ENCODE assay signal across 34 mouse cellular contexts in the genomic region with DNA sequence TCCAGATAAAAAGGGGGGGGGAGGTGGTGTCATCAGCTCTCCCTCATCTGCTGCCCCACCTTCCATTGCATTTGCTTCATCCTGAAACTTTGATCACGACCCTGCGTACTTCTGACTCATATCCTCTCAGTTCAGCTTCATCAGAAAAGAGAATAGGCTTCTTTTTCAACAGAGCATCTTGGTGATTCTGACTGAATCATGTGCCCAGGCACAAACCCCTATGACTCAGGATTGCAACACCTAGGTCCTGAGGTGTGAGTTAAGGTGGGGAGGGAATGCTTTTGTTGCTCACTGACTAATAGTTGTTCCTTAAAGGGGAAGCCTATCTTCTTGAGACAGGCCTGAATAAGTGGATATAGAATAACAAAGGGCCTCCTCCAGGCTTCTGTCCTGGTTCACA.
DNase-seq lines count a peak whose midpoint lies in the region; ATAC-seq and TF ChIP-seq lines count a peak whose summit lies in the region.
"Had no signal": no experiment of that assay in that cellular context is flagged by ENCODE, and none has a peak within 500 bp of the region (broad histone marks: within the 10 kb centered on the region; RNA-seq: fewer than 3 reads in every experiment).

No protein-coding gene starts in this region.

- H3K27ac ChIP-seq in stomach, embryonic 16.5 days (ENCODE audit: low read length) = peak overlapping the region; percentile 60; the same call in 1 of the 2 replicates
- H3K27ac ChIP-seq in midbrain, embryonic 13.5 days = no peak overlapping the region
- H3K27ac ChIP-seq: embryonic facial prominence, embryonic 13.5 days; forebrain, embryonic 12.5 days; heart, embryonic 10.5 days; heart, embryonic 15.5 days; hindbrain, embryonic 13.5 days; left cerebral cortex, adult 2 months; limb, embryonic 12.5 days; liver, embryonic 15.5 days; midbrain, embryonic 10.5 days; neural tube, embryonic 12.5 days had no signal

- 80% methylated on average over 2 of the region's 2 CpGs for WGBS in stomach, embryonic 16.5 days
- WGBS in midbrain, embryonic 13.5 days = 82% methylated on average over 2 of the region's 2 CpGs

- no peak overlapping the region for H3ac ChIP-seq in C2C12 (ENCODE audit: control insufficient read depth, insufficient read length, low read depth)

- H3K9ac ChIP-seq in stomach, embryonic 16.5 days (ENCODE audit: low read length) = no peak overlapping the region
- no peak overlapping the region for H3K9ac ChIP-seq in midbrain, embryonic 13.5 days (replicated peaks)
- H3K9ac ChIP-seq: embryonic facial prominence, embryonic 13.5 days; forebrain, embryonic 12.5 days; forebrain, postnatal 0 days; heart, embryonic 15.5 days; hindbrain, embryonic 13.5 days; limb, embryonic 12.5 days; liver, embryonic 15.5 days; lung, embryonic 14.5 days; neural tube, embryonic 12.5 days had no signal

- no peaks in the 10 kb centered on the region for H3K27me3 ChIP-seq in C2C12 (ENCODE audit: control insufficient read depth, insufficient read depth, insufficient read length)
- H3K27me3 ChIP-seq in stomach, embryonic 16.5 days (ENCODE audit: control insufficient read depth, insufficient read depth, low read length) = no peaks in the 10 kb centered on the region
- no peaks in the 10 kb centered on the region for H3K27me3 ChIP-seq in midbrain, embryonic 13.5 days
- H3K27me3 ChIP-seq: CH12.LX; embryonic facial prominence, embryonic 13.5 days; forebrain, embryonic 12.5 days; heart, embryonic 15.5 days; hindbrain, embryonic 13.5 days; limb, embryonic 12.5 days; liver, embryonic 15.5 days; neural tube, embryonic 12.5 days had no signal

- no peak overlapping the region for H3K4me3 ChIP-seq in C2C12 (ENCODE audit: insufficient read depth, poor library complexity, severe bottlenecking)
- H3K4me3 ChIP-seq in stomach, embryonic 16.5 days (replicated peaks; ENCODE audit: low read length) = no peak overlapping the region
- no peak overlapping the region for H3K4me3 ChIP-seq in midbrain, embryonic 13.5 days (replicated peaks)
- H3K4me3 ChIP-seq: embryonic facial prominence, embryonic 13.5 days; erythroblast, embryonic 14.5 days; forebrain, embryonic 12.5 days; heart, embryonic 10.5 days; heart, embryonic 15.5 days; hindbrain, embryonic 13.5 days; left cerebral cortex, adult 2 months; limb, embryonic 12.5 days; liver, embryonic 15.5 days; midbrain, embryonic 10.5 days; neural tube, embryonic 12.5 days had no signal

- H3K36me3 ChIP-seq in C2C12 (ENCODE audit: control insufficient read depth, insufficient read depth) = no peaks in the 10 kb centered on the region
- H3K36me3 ChIP-seq in stomach, embryonic 16.5 days (ENCODE audit: control insufficient read depth, insufficient read depth, low read length) = no peaks in the 10 kb centered on the region
- no peaks in the 10 kb centered on the region for H3K36me3 ChIP-seq in midbrain, embryonic 13.5 days
- H3K36me3 ChIP-seq: embryonic facial prominence, embryonic 13.5 days; forebrain, embryonic 12.5 days; heart, embryonic 10.5 days; heart, embryonic 15.5 days; hindbrain, embryonic 13.5 days; limb, embryonic 12.5 days; liver, embryonic 15.5 days; midbrain, embryonic 10.5 days; neural tube, embryonic 12.5 days had no signal

- no peaks in the 10 kb centered on the region for H3K4me1 ChIP-seq in stomach, embryonic 16.5 days (ENCODE audit: control insufficient read depth, insufficient read depth, low read length)
- no peaks in the 10 kb centered on the region for H3K4me1 ChIP-seq in midbrain, embryonic 13.5 days (replicated peaks)
- H3K4me1 ChIP-seq: embryonic facial prominence, embryonic 13.5 days; forebrain, embryonic 12.5 days; heart, embryonic 15.5 days; hindbrain, embryonic 13.5 days; limb, embryonic 12.5 days; liver, embryonic 15.5 days; midbrain, embryonic 10.5 days; neural tube, embryonic 12.5 days had no signal

- no peaks in the 10 kb centered on the region for H3K79me2 ChIP-seq in C2C12 (ENCODE audit: control insufficient read depth, insufficient read depth)

- H3K4me2 ChIP-seq in stomach, embryonic 16.5 days (ENCODE audit: low read depth, low read length) = no peak overlapping the region
- no peak overlapping the region for H3K4me2 ChIP-seq in midbrain, embryonic 13.5 days (replicated peaks)
- H3K4me2 ChIP-seq: embryonic facial prominence, embryonic 13.5 days; forebrain, embryonic 12.5 days; heart, embryonic 15.5 days; hindbrain, embryonic 13.5 days; limb, embryonic 12.5 days; liver, embryonic 15.5 days; lung, embryonic 14.5 days; neural tube, embryonic 12.5 days had no signal

- ATAC-seq in stomach, embryonic 16.5 days (ENCODE audit: insufficient read depth, low FRiP score) = peak; percentile 29; the same call in 1 of the 2 replicates
- no peak for ATAC-seq in midbrain, embryonic 13.5 days
- ATAC-seq: forebrain, postnatal 0 days; intestine, embryonic 16.5 days; midbrain, embryonic 16.5 days had no signal

- no peaks in the 10 kb centered on the region for H3K9me3 ChIP-seq in stomach, embryonic 16.5 days (replicated peaks; ENCODE audit: control insufficient read depth, low read length)
- H3K9me3 ChIP-seq in midbrain, embryonic 13.5 days = no peaks in the 10 kb centered on the region
- H3K9me3 ChIP-seq: embryonic facial prominence, embryonic 13.5 days; forebrain, embryonic 12.5 days; heart, embryonic 10.5 days; heart, embryonic 15.5 days; hindbrain, embryonic 13.5 days; limb, embryonic 12.5 days; liver, embryonic 15.5 days; midbrain, embryonic 10.5 days; neural tube, embryonic 12.5 days had no signal

- H3K79me3 ChIP-seq in C2C12 (ENCODE audit: low read depth) = no peaks in the 10 kb centered on the region

- DNase-seq in adrenal gland, postnatal 14 days = peak; percentile 9
- DNase-seq in adrenal gland, postnatal 25 days = no peak
- peak; percentile 32 for DNase-seq in R1 (ENCODE audit: low read depth, low spot score)
- DNase-seq in cerebellum, postnatal 14 days = no peak
- DNase-seq in kidney, postnatal 10 days = no peak
- DNase-seq: B cell, adult 2 months; cerebellum, adult 9-10 months; embryo, embryonic 11 days; forebrain, postnatal 0 days; heart, postnatal 4 days; kidney, adult 8-10 months; kidney, postnatal 25 days; lung, embryonic 14.5 days; lung, postnatal 14 days; right cerebral cortex, adult 18-20 months; right cerebral cortex, postnatal 4 days; thymus, postnatal 4 days had no signal

- no peak for TF ChIP-seq CTCF in C2C12 (IDR thresholded peaks at IDR 0.05; ENCODE audit: control insufficient read depth, insufficient read depth, insufficient read length)

TF ChIP-seq in C2C12, 6 proteins besides CTCF, POLR2A, EP300 and RAD21:
- TF ChIP-seq CEBPB (IDR thresholded peaks at IDR 0.05; ENCODE audit: low read depth) (peak; percentile 95), USF1 (IDR thresholded peaks at IDR 0.05; ENCODE audit: low read depth) (peak; percentile 64), MYOG (IDR thresholded peaks at IDR 0.05; ENCODE audit: control insufficient read depth, extremely low read depth, insufficient read length) (no peak)

Comparison
In these comparisons a context has a peak if more than half of its experiments do, and no peak if none do; other contexts are left out.
1. DNase-seq: peak in adrenal gland, postnatal 14 days (single experiment) and R1 (single experiment); none in adrenal gland, postnatal 25 days (single experiment), cerebellum, postnatal 14 days (0 of 2) and kidney, postnatal 10 days (single experiment).